Mouse (Mus musculus) MEL (cell line): ENCODE measurements at regions not wholly inside any gene's neighbourhood (a gene's known extent, or its start where the extent isn't known, plus 50 kb on each side); places are given as distances from the start of the nearest gene placed in this dataset.

Source experiments
- CHD2 ChIP-seq: IDR thresholded peaks from 2 replicates; pipeline ENCODE4 v1.6.1; 2011; ENCODE audit warnings: low read length, improper control_type of control experiment
- CTCF ChIP-seq, 3 experiments: IDR thresholded peaks in 2 of 3; conservative IDR thresholded peaks in 1 of 3; 2 replicates each; pipeline ENCODE4 v1.5.1; 2011 to 2012; ENCODE audit warnings: low read length in 3 of 3, low read depth in 2 of 3, mild to moderate bottlenecking in 2 of 3, improper control_type of control experiment in 1 of 3, inconsistent platforms in 1 of 3, mixed read lengths in 1 of 3, moderate library complexity in 1 of 3; ENCODE audit not compliant: control insufficient read depth in 1 of 3, insufficient read depth in 1 of 3, poor library complexity in 1 of 3, severe bottlenecking in 1 of 3
- ELF1 ChIP-seq: IDR thresholded peaks from 2 replicates; pipeline ENCODE4 v1.6.1; 2014; ENCODE audit warnings: low read depth, mild to moderate bottlenecking, inconsistent platforms, low read length, improper control_type of control experiment, moderate library complexity
- GABPA ChIP-seq: IDR thresholded peaks from 2 replicates; pipeline ENCODE4 v1.6.1; 2012; ENCODE audit warnings: low read depth, mild to moderate bottlenecking, inconsistent platforms, low read length, improper control_type of control experiment, moderate library complexity
- MAZ ChIP-seq: IDR thresholded peaks from 2 replicates; pipeline ENCODE4 v1.6.1; 2012; ENCODE audit warnings: low read depth, mild to moderate bottlenecking, inconsistent platforms, low read length, improper control_type of control experiment
- MYC ChIP-seq: IDR thresholded peaks from 2 replicates; pipeline ENCODE4 v1.6.1; 2011; ENCODE audit warnings: low read depth, mild to moderate bottlenecking, low read length, improper control_type of control experiment, moderate library complexity
- POLR2A ChIP-seq, 2 experiments: IDR thresholded peaks; 2 replicates each; pipeline ENCODE4 v1.6.1; 2011 to 2012; ENCODE audit warnings: low read length in 2 of 2, mild to moderate bottlenecking in 2 of 2, control low read depth in 1 of 2, improper control_type of control experiment in 1 of 2, low read depth in 1 of 2, moderate library complexity in 1 of 2; ENCODE audit not compliant: control insufficient read depth in 1 of 2, insufficient read depth in 1 of 2, poor library complexity in 1 of 2
- POLR2AphosphoS5 ChIP-seq: IDR thresholded peaks from 2 replicates; pipeline ENCODE4 v1.6.1; 2012; ENCODE audit warnings: low read depth, borderline replicate concordance, mild to moderate bottlenecking, inconsistent platforms, low read length, moderate library complexity, mixed read lengths
- SIN3A ChIP-seq: IDR thresholded peaks from 2 replicates; pipeline ENCODE4 v1.6.1; 2012; ENCODE audit warnings: low read length, improper control_type of control experiment, inconsistent platforms
- SMC3 ChIP-seq: IDR thresholded peaks from 2 replicates; pipeline ENCODE4 v1.6.1; 2011; ENCODE audit warnings: low read depth, low read length, improper control_type of control experiment
- TAL1 ChIP-seq: IDR thresholded peaks from 2 replicates; pipeline ENCODE4 v1.6.1; 2012; ENCODE audit warnings: mild to moderate bottlenecking, inconsistent platforms, low read length, moderate library complexity, mixed read lengths
- USF2 ChIP-seq, 2 experiments: IDR thresholded peaks; 2 replicates each; pipeline ENCODE4 v1.6.1; 2011 to 2012; ENCODE audit warnings: improper control_type of control experiment in 2 of 2, low read length in 2 of 2, borderline replicate concordance in 1 of 2, inconsistent platforms in 1 of 2, low read depth in 1 of 2, mild to moderate bottlenecking in 1 of 2; ENCODE audit not compliant: insufficient read depth in 1 of 2

DNA sequence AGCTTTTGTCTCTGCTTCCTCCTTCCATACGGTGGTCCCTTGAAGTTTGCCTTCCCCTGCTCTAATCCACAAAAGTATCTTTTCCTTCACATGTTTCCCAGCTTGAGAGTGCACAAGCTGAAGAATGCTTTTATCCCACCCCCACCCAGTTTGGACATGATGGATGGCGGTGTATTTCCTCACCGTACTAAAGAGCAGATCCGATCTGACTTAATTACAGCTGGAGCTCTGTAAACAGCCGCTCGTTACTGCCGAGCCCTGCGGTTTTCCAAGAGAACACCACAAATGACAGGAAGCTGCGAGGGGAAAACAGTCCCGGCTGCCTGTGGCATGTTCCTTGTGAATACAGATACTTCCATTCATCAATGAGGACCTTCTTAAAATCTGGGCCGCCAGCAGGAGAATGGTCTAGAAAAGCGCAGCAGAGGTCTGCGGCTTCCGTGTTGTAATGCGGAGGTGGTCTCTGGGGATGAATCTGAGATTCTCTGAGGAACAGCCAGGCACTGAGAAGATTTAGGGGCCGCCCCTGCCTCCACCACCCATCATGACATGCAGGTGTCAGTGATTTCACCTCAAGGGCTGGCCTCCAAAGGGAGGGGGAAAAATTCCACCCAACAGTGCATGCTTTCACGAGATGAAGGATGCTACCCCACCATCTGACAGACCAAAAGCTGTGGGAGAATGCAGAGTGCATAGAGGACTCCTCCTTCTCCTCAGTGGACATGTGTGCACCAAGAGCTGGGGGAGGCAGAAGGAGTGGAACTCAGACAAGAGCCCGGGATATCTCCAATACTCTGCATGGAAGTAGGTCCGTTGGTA lies 155.7 kb upstream of the Cd180 start:
- TF ChIP-seq TAL1 (no peak), SMC3 (no peak), POLR2A (IDR thresholded peaks at IDR 0.05; ENCODE audit: control insufficient read depth in 1 of 2, insufficient read depth in 1 of 2, low read depth in 1 of 2, low read length in 2 of 2, poor library complexity in 1 of 2) (no peak), POLR2AphosphoS5 (no peak), USF2 (IDR thresholded peaks at IDR 0.05; ENCODE audit: borderline replicate concordance in 1 of 2, insufficient read depth in 1 of 2, low read depth in 1 of 2, low read length in 2 of 2) (no peak), MYC (no peak), CTCF (IDR thresholded peaks at IDR 0.05 in 2 of 3, conservative IDR thresholded peaks at IDR 0.05 in 1 of 3; ENCODE audit: control insufficient read depth in 1 of 3, insufficient read depth in 1 of 3, low read depth in 2 of 3, low read length in 3 of 3, poor library complexity in 1 of 3, severe bottlenecking in 1 of 3) (no peak), ELF1 (no peak), CHD2 (no peak), GABPA (no peak), MAZ (no peak), SIN3A (no peak)
